Mouse (Mus musculus) embryo, embryonic 10.5 days (tissue): ENCODE measurements around the gene Nsg2.
"Not testable (repeated sequence)": the region's sequence is repeated elsewhere in the genome, so short reads cannot be mapped to it uniquely, and the experiment has no call there.

Source experiments
- DNase-seq: peaks from one replicate; pipeline ENCODE4 v3.0.0-alpha.2; 2015; ENCODE audit warnings: low spot score

The Nsg2 gene

DNA sequence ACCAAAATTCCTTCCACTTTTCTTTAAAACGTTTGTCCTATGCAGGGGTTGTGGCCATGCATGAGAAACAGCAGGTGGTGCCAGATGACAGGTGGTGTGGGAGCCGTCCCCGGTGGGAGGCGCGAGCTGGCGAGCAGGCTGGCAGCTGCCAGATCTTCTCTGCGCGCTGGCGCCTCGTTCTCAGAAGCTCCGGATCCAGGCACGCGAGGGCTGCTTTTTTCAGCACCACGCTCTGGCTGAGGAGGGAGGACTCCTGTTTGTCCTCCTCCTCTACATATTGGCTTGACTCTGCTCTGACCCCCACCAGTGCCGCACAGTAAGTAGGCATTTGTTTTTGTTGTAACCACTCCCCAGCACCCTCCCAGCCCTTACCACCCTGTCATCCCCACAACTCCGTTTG lies at the start of gene Nsg2:
Gene Nsg2 (plus strand): TSS at position 183 of the 400 bp plus-strand sequence.
- DNase-seq: peak; percentile 84

DNA sequence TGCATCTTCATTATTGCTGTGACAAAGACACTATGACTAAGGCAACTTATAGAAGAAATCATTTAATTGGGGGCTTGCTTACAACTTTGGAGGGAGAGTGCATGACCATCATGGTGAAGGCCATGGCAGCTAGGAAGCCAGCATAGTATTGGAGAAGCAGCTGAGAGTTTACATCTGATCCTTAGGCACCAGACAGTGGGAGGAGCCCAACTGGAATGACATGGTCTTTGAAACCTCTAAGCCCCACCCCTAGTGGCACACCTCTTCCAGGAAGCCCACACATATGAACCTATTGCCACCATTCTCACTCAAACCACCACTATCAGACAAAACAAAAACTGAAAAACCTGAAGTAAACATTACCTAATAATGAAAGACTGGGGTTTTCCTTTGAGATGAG lies 40.2 kb upstream of the Nsg2 start:
- DNase-seq: no peak

DNA sequence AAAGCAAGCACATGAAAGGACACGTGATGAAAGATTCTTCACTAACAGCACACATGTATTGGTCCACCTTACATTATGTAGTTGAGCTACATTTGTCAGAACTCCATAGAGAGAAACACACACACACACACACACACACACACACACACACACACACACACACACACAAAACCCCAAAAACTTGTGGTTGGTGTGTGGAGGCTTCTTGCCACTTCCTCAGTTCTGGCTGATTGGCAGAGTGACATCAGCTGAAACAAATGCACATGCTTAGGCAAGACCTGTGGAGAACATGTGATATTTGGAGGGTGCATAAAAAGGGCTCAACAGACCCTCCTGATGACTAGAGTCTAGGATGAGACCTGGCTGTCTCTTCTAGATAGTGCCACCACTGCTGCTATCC lies 36.3 kb upstream of the Nsg2 start:
- DNase-seq: no peak

DNA sequence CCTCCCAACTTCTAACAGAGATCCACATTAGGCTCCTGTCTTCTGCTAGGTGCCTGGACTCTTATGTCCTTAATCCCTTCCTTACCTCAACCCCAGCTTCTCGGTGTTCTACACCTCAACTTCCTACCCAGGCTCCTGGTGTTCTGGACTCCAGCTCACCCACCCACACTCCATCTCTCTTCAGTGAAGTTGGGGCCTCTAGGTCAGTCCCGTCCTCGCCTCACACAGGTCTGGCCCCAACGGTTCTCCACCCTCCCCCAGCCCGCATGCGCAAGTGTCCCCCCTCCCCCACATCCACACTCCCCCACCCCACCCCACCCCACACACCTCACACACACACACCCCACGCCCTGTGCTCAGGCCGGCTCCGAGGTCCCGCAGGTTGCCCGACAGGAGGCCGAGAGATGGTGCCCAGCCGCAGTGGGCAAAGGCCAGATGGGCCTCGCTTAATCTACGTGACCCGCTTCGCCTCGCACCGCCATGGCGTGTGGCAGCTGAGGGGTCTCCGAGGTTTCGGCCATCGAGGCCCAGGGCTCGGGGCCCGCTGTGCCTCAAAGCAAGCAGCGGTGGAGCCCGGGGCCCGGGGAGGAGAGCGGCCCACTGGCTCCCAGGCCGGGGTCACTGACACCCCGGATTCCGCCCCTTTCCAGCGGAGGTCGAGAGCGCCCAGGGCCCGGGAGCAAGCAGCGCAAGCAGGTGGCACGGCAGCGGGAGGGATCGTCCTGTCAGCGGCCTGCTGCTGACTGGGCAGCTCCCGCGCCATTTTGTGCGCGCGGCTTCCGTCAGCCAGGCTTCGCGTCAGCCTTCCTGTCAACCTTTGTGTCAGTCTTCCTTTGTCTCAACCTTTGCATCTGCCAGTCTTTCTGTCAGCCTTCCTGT lies 34.8 kb upstream of the Nsg2 start, which contains the start of gene 4930524B15Rik:
Gene 4930524B15Rik (plus strand): TSS at position 337 of the 879 bp plus-strand sequence.
- DNase-seq: peak; percentile 50

DNA sequence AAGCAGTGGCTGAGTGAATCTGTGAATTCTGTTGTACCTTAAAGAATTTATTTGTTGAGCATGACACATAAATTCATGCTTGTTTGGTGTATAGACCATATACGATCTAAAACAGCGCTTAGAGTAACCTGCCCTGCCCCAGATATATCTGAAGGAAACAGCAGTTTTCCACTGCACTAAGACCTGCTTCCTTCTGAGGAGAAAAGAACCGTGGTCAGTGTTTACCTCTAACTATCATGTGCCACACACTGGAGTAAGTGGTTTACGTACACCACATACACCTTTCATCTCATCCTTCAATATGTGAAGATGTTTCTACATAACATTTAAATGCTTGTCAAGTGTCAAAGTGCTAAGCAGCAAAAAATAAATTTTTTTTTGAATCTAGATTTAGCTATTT lies 26.1 kb upstream of the Nsg2 start:
- DNase-seq: no peak

DNA sequence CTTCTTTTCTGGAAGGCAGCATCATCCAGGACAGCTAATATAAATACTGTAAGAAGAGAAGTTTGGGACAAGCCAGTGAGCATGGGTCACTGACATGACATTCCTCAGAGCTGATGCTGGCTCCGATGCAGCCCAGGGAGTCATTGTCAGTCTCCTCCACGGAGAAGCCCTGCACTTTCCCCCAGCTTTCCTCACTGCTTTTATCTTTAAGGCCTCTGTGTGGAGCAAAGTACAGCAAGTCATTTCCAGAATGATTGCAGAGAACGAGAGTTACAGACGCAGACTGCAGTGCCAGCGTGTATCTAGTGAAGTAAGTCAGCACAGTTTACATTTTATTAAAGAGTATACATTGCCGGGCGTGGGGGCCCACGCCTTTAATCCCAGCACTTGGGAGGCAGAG lies 25.4 kb upstream of the Nsg2 start:
- DNase-seq: peak; percentile 24

DNA sequence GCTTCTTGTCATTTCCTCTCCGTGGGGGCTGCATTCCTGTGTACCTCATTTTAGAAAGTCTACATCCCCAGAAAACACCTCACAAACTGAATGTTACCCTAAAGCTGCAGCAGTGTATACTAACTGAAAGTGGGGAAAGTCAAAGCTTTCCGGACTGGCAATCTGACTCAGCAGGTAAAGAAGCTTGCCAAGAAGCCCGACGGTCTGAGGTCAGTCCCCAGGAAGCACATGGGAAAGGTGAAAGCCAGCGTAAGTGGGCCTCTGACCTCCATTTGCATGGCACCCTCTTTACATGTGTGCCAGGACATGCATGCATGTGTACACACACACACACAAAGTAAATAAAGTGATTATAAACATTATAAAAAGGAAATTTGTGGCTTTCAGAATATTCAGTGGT lies 24.6 kb upstream of the Nsg2 start:
- no peak for DNase-seq

DNA sequence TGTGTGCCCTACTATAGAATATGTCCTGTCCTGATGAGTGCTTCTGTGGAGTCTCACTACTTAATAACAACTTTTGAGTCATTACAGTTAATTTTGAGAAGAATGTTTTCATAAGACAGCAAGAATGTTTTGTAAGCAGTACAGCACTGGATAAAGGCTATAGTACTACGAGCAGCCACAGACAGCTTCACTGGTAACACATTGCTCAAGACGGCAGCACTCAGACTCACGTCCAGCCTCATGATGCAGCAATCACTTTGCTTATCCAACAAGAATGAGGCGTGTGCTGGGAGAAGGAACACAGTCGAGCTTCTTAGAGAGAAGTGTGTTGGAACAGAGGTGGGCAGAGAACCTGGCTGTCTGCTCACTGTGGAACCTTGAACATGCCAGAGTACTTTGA lies 24.1 kb upstream of the Nsg2 start:
- no peak for DNase-seq

DNA sequence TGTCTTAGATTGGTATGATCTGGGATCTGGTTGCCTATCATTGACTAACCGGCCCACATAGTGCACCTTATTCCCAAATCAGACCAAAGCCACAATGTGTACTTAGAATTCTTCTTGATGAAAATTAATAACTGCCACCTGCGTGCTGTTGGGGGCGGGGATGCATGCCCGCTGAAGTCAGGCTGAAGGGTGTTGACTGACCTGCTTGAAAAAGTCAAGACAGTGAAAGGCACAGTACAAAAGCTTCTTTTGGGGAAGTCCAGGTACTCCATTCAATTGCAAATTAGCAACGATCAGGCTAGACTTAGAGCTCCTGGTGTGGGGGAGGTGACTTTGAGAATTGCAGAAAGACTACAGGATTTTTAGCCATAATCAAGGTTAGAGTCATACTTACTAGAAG lies 20.2 kb upstream of the Nsg2 start:
- DNase-seq: not testable (repeated sequence)

DNA sequence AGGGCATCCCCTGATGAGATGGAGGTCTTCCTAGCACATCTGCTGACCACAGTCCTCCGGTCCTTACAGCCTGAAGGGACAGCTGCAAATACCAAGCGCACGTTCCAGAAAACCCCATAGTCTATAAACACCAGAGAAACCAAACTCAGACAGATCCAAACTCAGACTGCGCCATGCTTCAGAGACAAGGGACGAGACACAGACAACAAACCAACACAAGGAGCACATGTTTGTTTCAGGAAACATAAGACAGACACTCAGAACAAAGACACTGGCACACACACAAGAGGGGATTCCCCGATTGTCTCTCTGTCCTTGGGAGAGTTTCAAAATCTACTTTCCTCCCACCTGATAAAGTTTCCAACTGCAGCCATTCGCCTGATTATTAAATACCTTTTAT lies 18.4 kb upstream of the Nsg2 start:
- DNase-seq: no peak

DNA sequence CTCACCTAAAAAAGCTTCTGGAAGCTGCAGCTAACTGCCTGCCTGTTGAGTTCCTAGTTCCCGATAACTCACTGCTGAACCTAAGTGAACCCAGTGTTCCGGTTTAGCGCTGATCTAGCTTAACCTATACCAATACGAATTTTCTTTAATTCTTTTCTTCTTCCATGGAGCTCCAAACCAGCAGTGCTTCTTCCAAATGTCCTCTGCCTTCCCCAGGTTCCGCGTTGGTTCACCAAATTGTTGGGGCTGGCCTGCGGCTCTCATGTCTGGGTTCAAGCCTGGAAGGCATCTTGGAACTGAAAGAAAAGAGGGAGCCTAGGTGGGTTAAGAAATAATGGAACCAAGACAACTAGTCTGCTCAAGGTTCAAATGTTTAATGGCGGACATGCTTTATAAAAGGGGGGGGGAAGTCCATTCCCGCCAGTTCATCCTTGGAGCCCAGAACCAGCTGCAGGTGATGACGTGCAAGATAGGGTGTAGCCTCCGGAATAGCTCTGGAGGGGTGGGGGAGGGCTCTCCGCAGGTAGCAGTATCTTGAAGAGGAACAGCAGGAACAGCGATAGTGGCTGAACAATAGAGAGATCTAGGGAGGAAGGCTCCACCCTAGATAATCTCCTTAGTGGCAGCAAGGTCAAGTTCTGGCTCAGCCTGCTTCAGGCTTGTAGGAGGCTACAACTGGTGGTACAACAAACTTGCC lies 17.9 kb upstream of the Nsg2 start:
- DNase-seq: not testable (repeated sequence)

DNA sequence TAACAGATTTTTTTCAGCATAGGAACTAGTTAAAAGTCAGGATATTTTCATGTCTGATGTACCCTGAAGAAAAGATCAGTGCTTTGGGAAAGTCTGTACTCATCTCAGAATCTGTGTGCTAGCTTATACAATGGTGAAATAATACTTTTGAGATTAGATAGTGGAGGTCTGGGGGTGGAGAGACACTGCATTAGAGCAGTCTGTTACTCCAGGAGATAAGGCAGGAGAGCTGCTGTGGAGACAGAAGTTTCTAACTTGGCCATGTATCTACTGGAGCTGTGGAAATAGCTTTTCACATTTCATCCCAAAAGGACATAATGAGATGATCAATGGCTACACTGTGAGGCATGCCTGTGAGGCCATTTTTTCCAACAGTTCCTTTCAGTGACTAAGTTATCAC lies 17.0 kb upstream of the Nsg2 start:
- DNase-seq: no peak

DNA sequence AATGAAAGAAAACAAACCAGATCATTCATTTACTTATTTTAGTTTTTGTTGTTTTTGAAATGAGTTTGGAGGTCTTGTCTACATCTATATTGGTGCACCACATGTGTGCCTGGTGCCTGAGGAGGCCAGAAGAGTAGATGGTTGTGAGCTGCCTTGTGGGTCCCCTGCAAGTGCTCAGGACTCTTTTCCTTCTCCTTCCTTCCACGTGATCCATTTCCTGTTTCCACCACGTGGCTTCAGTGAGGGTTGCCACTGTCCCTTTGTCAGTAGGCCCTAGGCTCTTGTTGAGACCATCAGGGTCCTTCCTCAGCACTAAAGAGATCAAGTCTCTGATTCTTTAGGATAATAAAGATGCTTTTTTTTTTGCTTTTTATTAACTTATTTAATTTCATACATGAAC lies 15.5 kb upstream of the Nsg2 start:
- no peak for DNase-seq

DNA sequence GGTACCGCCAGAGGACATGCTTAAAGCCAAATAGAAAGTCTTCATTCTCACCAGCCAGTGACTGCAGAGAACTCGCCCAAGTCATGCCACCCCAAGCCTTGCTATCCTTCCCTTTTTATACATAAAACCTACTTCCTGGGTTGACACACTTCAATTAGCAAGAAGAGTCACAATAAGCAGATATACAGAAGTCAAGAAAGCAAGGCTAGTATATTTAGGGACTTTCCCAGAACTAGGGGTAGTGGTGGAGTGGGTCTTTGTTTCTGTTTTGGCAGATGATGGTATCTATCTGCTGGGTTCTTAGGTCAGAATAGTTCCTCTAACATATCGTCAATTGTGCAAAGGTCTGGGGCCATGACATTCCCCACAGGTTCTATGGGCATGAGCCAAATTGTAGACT lies 7.7 kb upstream of the Nsg2 start:
- no peak for DNase-seq

DNA sequence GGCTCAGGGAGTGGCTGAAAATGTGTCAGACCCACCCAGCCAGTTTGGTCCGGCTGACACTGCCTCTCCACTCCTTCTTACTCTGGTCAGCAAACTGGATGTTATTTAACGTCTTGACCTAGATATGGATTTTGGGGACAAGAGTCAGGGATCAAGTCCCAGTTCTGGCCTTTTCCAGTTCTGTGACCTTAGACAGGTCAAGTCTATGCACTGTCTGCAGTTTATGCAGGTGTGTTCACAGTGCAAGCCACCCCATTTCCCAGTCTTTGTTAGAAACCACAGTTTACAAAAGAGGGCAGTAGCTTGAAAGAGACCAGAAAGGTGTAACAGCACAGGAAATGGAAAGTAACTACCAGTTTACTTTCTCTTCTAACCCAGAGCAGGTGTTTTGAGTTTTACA lies 547 bp upstream of the Nsg2 start:
- DNase-seq: peak; percentile 19

DNA sequence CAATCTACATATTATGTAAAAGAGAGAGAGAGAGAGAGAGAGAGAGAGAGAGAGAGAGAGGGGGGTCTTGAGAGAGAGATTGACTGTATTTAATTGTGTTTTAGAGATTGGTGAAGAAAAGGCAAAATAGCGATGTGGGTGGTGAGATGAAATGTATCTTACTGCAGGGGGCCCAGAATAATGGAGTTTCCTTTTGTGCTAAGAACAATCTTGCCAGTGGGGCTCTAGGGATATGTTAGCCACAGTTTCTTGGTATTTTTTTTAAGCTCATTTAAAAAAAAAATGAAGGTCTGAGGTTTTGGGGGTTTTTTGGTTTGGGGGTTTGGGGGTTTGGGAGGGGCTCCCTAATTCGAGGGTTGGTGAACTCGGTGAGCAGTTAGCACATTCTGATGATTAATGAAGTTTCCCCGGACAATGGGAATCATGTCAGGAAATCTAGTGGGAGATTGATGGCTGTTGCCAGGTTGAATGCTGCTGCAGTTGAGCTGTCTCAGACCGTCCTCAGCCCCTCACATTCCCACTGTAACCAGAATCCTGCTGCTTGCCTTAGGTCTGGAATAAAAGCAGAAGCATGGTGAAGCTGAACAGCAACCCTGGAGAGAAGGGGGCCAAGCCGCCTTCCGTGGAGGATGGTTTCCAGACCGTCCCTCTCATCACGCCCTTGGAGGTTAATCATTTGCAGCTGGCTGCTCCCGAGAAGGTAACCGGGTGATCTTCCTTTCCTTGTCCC lies 1.1 kb downstream of the Nsg2 start:
- DNase-seq: peak; percentile 67

DNA sequence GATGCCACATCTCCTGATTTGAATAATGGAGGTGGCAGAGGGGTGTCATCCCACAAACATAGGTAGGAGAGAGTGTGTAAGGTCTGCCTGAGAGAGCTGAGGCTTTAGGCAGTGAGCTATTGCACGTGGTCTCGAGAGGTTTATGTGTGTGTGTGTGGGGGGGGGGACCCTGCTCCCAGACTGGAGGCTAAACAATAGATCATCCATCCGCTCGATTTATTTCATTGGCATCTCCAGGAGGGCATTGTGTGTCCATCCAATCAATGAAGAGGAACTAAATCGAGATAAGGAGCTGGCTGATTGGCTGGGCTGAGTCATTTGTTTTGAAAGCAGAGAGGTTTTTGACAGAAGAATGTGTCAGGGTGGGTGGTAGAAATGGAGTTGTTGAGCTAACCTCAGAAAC lies 2.4 kb downstream of the Nsg2 start:
- peak; percentile 84 for DNase-seq

DNA sequence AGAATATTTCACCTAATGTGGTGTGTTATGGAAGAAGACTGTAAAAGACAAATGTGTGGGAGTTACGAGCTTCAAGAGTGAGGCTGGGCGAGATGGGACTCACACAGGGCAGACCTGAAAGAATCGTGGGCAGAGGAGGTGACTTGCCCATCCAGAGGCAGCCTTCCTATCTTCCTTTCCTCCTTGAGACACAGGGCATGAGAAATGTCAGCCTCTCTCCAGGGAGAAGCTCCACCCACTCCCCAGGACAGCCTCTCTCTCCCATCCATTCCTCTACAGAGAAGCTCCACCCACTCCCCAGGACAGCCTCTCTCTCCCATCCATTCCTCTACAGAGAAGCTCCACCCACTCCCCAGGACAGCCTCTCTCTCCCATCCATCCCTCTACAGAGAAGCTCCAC lies 7.8 kb downstream of the Nsg2 start:
- not testable (repeated sequence) for DNase-seq

DNA sequence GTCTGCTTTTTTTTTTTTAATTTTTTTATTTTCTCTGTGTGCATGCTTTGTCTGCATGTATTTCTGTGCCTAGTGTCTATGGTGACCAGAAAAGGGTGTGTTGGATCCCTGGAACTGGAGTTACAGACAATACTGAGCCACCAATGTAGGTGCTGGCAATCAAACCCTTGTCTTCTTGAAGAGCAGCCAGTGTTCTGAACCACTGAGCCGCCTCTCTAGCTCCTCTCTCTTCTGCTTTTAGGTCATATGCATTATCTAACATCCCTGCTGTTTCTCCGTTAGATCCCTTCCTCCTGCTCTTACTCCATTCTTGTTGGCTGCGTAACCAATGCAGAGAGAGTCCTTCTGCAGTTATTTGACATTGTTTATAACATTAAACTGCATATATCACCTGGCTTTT lies 8.6 kb downstream of the Nsg2 start:
- DNase-seq: no peak

DNA sequence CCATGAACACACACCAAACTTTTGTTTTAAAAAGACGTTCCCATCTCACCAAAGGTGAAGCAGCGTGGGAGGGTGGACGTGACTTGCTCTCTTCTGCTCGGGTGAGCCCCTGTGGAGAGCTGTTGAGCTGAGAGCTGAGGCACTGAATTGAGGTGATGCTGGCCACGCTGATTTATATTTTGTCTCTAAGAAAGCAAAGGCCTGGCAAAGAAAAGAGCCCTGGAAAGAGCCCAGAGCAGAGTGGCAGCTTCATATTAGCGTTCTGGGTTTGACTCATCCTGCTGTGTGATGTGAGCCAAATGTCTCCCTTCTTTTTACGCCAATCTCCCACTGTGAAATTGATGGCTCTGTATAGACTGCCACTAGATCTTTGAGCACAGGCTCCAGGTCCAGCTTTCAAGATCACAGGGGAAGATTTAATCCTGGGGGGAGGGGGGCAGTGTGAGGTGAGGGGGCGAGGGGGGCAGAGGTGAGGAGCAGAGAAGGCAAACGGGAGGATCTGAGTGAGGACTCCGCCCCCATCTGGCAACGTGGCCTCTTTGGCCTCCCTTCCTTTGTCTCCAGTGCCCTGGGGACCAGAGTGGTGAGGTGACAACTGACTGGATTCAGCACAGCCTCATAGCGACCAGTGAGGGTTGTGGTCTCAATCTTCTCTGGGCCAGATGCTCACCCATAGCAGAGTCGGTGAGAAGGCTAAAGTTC lies 9.8 kb downstream of the Nsg2 start:
- peak; percentile 78 for DNase-seq

DNA sequence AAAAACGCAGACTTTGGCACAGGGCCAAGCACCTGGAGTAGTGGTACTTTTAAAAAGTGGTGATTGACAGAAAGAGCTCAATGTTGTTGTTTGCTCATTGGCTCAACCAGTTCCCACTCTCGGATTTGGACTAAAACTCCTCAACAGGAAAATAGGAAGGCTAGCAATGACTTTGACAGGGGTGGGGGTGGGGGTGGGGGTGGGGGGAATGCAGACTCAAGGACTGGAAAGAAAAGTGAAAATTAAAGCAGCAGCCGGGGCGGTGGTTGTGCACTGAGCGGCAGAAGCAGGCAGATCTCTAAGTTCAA lies 10.4 kb downstream of the Nsg2 start:
- DNase-seq: no peak

DNA sequence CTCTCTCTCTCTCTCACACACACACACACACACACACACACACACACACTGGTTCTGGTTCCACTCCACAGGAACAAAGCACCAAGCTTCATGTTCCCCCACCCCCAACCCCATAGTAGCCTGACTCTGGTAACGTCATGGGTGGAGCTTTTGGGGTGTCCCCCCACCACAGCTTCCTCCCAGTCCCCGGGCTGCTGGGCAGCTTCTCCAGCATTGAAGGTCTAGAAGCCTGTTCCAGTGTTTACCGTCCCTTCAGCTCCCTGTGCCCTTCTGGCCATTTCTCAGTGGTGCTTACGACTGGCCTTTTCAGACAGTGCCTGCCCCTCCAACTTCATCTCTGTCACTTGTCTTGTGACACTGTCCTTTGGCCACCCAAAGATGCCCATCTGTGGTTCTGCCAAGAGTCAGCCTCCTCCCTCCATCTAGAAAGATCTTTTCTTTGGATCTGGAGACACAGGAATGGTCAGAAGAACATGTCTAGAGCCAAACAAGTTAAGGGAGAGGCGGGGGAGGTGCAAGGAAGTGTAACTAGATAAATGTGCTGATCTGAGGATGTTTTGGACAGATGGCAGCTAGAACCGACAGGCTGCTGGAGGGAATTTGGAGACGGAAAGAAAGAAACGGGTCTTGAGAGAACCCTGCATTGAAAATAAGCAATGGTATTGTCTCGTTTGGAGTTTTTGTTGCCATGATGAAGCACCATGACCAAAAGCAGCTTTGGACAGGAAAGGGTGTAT lies 11.8 kb downstream of the Nsg2 start:
- DNase-seq: no peak
